Mouse (Mus musculus) gastrocnemius, adult 2 months (tissue): ENCODE data around the gene Lce1f. TPM values are rescaled to one million over a fixed set of nuclear protein-coding genes. Genes with fewer than 3 reads are reported as not detected.
"Not testable (repeated sequence)": the region's sequence is repeated elsewhere in the genome, so short reads cannot be mapped to it uniquely, and the experiment has no call there.

Experiments
- DNase-seq: peaks from one replicate; pipeline ENCODE4 v3.0.0; 2022
- H3K27ac ChIP-seq: fragments of 200-600 bp; 2 replicates; pipeline ENCODE4 v1.8.1; 2022; ENCODE audit warnings: mild to moderate bottlenecking
- H3K4me3 ChIP-seq: fragments of 200-600 bp; 2 replicates; pipeline ENCODE4 v1.8.1; 2022; ENCODE audit warnings: mild to moderate bottlenecking, moderate library complexity
- CTCF ChIP-seq: fragments of 200-600 bp; IDR thresholded peaks from 2 replicates; pipeline ENCODE4 v1.8.1; 2022; ENCODE audit warnings: antibody characterized with exemption, mild to moderate bottlenecking, moderate library complexity
- intact Hi-C: fragments of 180-260 bp; cut with DNase I; formaldehyde crosslinking; loops from one replicate; pipeline ENCODE4 v1.15.1; 2025
- long read RNA-seq, 2 experiments: library from polyadenylated mRNA; stranded (forward); transcript quantifications; one replicate each; pipeline ENCODE4 v2.0.0; 2021
- total RNA-seq, 2 experiments: library from RNA; stranded (reverse); gene quantifications; 2 replicates each; pipeline ENCODE4 v1.2.3; 2021

Gene Lce1f
- not detected for total RNA-seq
- long read RNA-seq, experiment 1 = 0 reads
- long read RNA-seq, experiment 2 = 0 reads

GRCm38 (mm10) chr3:92720250-92720649, at the start of gene Lce1f:
Lce1f (minus strand) TSS chr3:92720350.
- TF ChIP-seq CTCF = no peak
- DNase-seq = no peak
- intact Hi-C loops = no loop called here
- no peak within 1 kb of the TSS for H3K4me3 ChIP-seq
- H3K27ac ChIP-seq = no peak within 1 kb of the TSS

GRCm38 (mm10) chr3:92764965-92765364, 44.8 kb upstream of the Lce1f start, which contains the start of gene Lce1h:
Lce1h (minus strand) TSS chr3:92765065.
- H3K27ac ChIP-seq = no peak within 1 kb of the TSS
- DNase-seq = no peak
- H3K4me3 ChIP-seq = no peak within 1 kb of the TSS
- intact Hi-C loops = no loop called here
- no peak for TF ChIP-seq CTCF

GRCm38 (mm10) chr3:92753197-92753596, 33.0 kb upstream of the Lce1f start:
- intact Hi-C loops = no loop called here

GRCm38 (mm10) chr3:92752238-92752637, 32.1 kb upstream of the Lce1f start, which contains the start of gene Lce1g:
Lce1g (minus strand) TSS chr3:92752338.
- no peak for DNase-seq
- intact Hi-C loops = no loop called here
- no peak within 1 kb of the TSS for H3K27ac ChIP-seq
- H3K4me3 ChIP-seq = no peak within 1 kb of the TSS
- no peak for TF ChIP-seq CTCF

More at GRCm38 (mm10) chr3:92753197-92753596, 33.0 kb upstream of the Lce1f start:
- no peak for TF ChIP-seq CTCF
- no peak for DNase-seq
- H3K4me3 ChIP-seq = no peak overlapping the region
- H3K27ac ChIP-seq = no peak overlapping the region

GRCm38 (mm10) chr3:92738996-92739395, 18.8 kb upstream of the Lce1f start, which contains the start of gene Gm38119:
Gm38119 (minus strand) TSS chr3:92739096.
- intact Hi-C loops = no loop called here
- no peak for TF ChIP-seq CTCF
- Histone ChIP-seq H3K27ac (no peak within 1 kb of the TSS), H3K4me3 (no peak within 1 kb of the TSS)
- DNase-seq = no peak

GRCm38 (mm10) chr3:92722631-92723030, 2.5 kb upstream of the Lce1f start:
- Histone ChIP-seq H3K27ac (no peak overlapping the region), H3K4me3 (no peak overlapping the region)
- DNase-seq = no peak
- TF ChIP-seq CTCF = no peak
- intact Hi-C loops = no loop called here

GRCm38 (mm10) chr3:92715122-92715521, 5.0 kb downstream of the Lce1f start:
- no peak for TF ChIP-seq CTCF
- H3K4me3 ChIP-seq = no peak overlapping the region
- intact Hi-C loops = no loop called here
- DNase-seq = no peak
- H3K27ac ChIP-seq = no peak overlapping the region

GRCm38 (mm10) chr3:92708974-92709373, 11.2 kb downstream of the Lce1f start, which contains the start of gene Lce1e:
Lce1e (minus strand) TSS chr3:92709074.
- TF ChIP-seq CTCF = no peak
- Histone ChIP-seq H3K27ac (no peak within 1 kb of the TSS), H3K4me3 (no peak within 1 kb of the TSS)
- intact Hi-C loops = no loop called here
- DNase-seq = no peak

GRCm38 (mm10) chr3:92694613-92695012, 25.5 kb downstream of the Lce1f start:
- no peak overlapping the region for H3K4me3 ChIP-seq
- intact Hi-C loops = no loop called here
- DNase-seq = no peak

GRCm38 (mm10) chr3:92691688-92692087, 28.5 kb downstream of the Lce1f start:
- Histone ChIP-seq H3K27ac (no peak overlapping the region), H3K4me3 (no peak overlapping the region)
- no peak for TF ChIP-seq CTCF
- intact Hi-C loops = no loop called here
- DNase-seq = no peak

More at GRCm38 (mm10) chr3:92694613-92695012, 25.5 kb downstream of the Lce1f start:
- TF ChIP-seq CTCF = no peak
- H3K27ac ChIP-seq = no peak overlapping the region

- intact Hi-C loops = not testable (repeated sequence)
- DNase-seq = peak; percentile 57
- Histone ChIP-seq H3K4me3 (peak overlapping the region; percentile 52), H3K27ac (peak overlapping the region; percentile 67; the same call in 1 of the 2 replicates)
These were observed 31.0 kb downstream of the Lce1f start for GRCm38 (mm10) chr3:92689154-92689553.

- intact Hi-C loops = no loop called here
- no peak within 1 kb of the TSS for H3K27ac ChIP-seq
- H3K4me3 ChIP-seq = no peak within 1 kb of the TSS
- TF ChIP-seq CTCF = no peak
- no peak for DNase-seq
These were observed 33.0 kb downstream of the Lce1f start, which contains the start of gene Lce1d for GRCm38 (mm10) chr3:92687110-92687509. Lce1d (minus strand) TSS chr3:92687210.

GRCm38 (mm10) chr3:92678947-92679346, 41.2 kb downstream of the Lce1f start, which contains the start of gene Lce1c:
Lce1c (plus strand) TSS chr3:92679247.
- intact Hi-C loops = no loop called here
- no peak for DNase-seq
- H3K27ac ChIP-seq = no peak within 1 kb of the TSS
- TF ChIP-seq CTCF = no peak
- no peak within 1 kb of the TSS for H3K4me3 ChIP-seq

- no peak for DNase-seq
- H3K4me3 ChIP-seq = no peak within 1 kb of the TSS
- no peak within 1 kb of the TSS for H3K27ac ChIP-seq
- no peak for TF ChIP-seq CTCF
- intact Hi-C loops = no loop called here
These were observed 49.9 kb downstream of the Lce1f start, which contains the start of gene Lce1a2 for GRCm38 (mm10) chr3:92670215-92670614. Lce1a2 (minus strand) TSS chr3:92670315.

Other genes starting within 250 kb of the Lce1f start
- gene Sprr1a, start 234.5 kb downstream of the Lce1f start, total RNA-seq = not detected
- not detected for gene Sprr4, start 219.9 kb downstream of the Lce1f start, total RNA-seq
- not detected for gene 2310046K23Rik, start 185.8 kb downstream of the Lce1f start, total RNA-seq
- not detected for gene Ivl, start 146.6 kb downstream of the Lce1f start, total RNA-seq
- gene Smcp, start 131.4 kb downstream of the Lce1f start, total RNA-seq = not detected
- not detected for gene 2210017I01Rik, start 112.9 kb downstream of the Lce1f start, total RNA-seq
- not detected for gene Lce6a, start 98.7 kb downstream of the Lce1f start, total RNA-seq
- gene Lce1a1, start 72.0 kb downstream of the Lce1f start, total RNA-seq = not detected
- gene Lce1b, start 63.4 kb downstream of the Lce1f start, total RNA-seq = not detected
- not detected for gene Lce1a2, start 50.0 kb downstream of the Lce1f start, total RNA-seq
- gene Lce1c, start 41.1 kb downstream of the Lce1f start, total RNA-seq = not detected
- not detected for gene Lce1d, start 33.1 kb downstream of the Lce1f start, total RNA-seq
- not detected for gene Lce1e, start 11.3 kb downstream of the Lce1f start, total RNA-seq
- not detected for gene Gm38119, start 18.7 kb upstream of the Lce1f start, total RNA-seq
- not detected for gene Lce1g, start 32.0 kb upstream of the Lce1f start, total RNA-seq
- not detected for gene Lce1h, start 44.7 kb upstream of the Lce1f start, total RNA-seq
- not detected for gene Lce1i, start 58.5 kb upstream of the Lce1f start, total RNA-seq
- not detected for gene Lce1j, start 70.2 kb upstream of the Lce1f start, total RNA-seq
- gene Lce1k, start 87.5 kb upstream of the Lce1f start, total RNA-seq = not detected
- gene Kprp, start 106.9 kb upstream of the Lce1f start, total RNA-seq = not detected
- not detected for gene Lce1l, start 130.9 kb upstream of the Lce1f start, total RNA-seq
- gene 2310050C09Rik, start 149.9 kb upstream of the Lce1f start, total RNA-seq = not detected
- not detected for gene Lce3a, start 205.9 kb upstream of the Lce1f start, total RNA-seq
- not detected for gene Lce3b, start 212.6 kb upstream of the Lce1f start, total RNA-seq
- not detected for gene Lce3c, start 224.1 kb upstream of the Lce1f start, total RNA-seq
- not detected for gene Lce3d, start 237.0 kb upstream of the Lce1f start, total RNA-seq
- gene Lce3e, start 246.7 kb upstream of the Lce1f start, total RNA-seq = not detected